Mouse (Mus musculus) liver, adult 2 months (tissue): ENCODE data around the gene Ggnbp2.

Experiments
- CTCF ChIP-seq: fragments of 200-500 bp; IDR thresholded peaks from 2 replicates; pipeline ENCODE4 v1.5.1; 2011; ENCODE audit warnings: low read depth, low read length, control low read depth
- POLR2A ChIP-seq: fragments of 200-500 bp; IDR thresholded peaks from 2 replicates; pipeline ENCODE4 v1.6.1; 2011; ENCODE audit warnings: low read length, control low read depth; ENCODE audit not compliant: insufficient read depth; ENCODE audit errors: extremely low read depth

GRCm38 (mm10) chr11:84919276-84919675, 48.7 kb upstream of the Ggnbp2 start:
- TF ChIP-seq POLR2A (no peak), CTCF (peak; percentile 38; the same call in 1 of the 2 replicates)
